Comparison of ENCODE assay signal across 15 mouse cellular contexts in genomic region chr1:170651989-170652740, GRCm38 (mm10). TPM values are rescaled to one million over a fixed set of nuclear protein-coding genes. Genes with fewer than 3 reads are reported as not detected.
A peak's percentile ranks its signal among the peaks of the same experiment; 100 is the strongest.
DNase-seq lines count a peak whose midpoint lies in the region; ATAC-seq and TF ChIP-seq lines count a peak whose summit lies in the region.
"Had no signal": no experiment of that assay in that cellular context is flagged by ENCODE, and none has a peak within 500 bp of the region (broad histone marks: within the 10 kb centered on the region; RNA-seq: fewer than 3 reads in every experiment).

No protein-coding gene starts in this region.

- 41% methylated on average over 15 of the region's 15 CpGs for WGBS in heart, embryonic 10.5 days
- 82% methylated on average over 15 of the region's 15 CpGs for WGBS in intestine, embryonic 15.5 days

- intact Hi-C loops in gastrocnemius, adult 2 months (cut with DNase I), result no loop called here

- H3K9me3 ChIP-seq in heart, embryonic 10.5 days, result no peaks in the 10 kb centered on the region
- H3K9me3 ChIP-seq in intestine, embryonic 15.5 days, result no peaks in the 10 kb centered on the region
- H3K9me3 ChIP-seq: embryonic facial prominence, embryonic 12.5 days; liver, embryonic 15.5 days; neural tube, embryonic 15.5 days had no signal

- no peaks in the 10 kb centered on the region for H3K27me3 ChIP-seq in heart, embryonic 10.5 days (ENCODE audit: insufficient read depth, poor library complexity, severe bottlenecking)
- H3K27me3 ChIP-seq in intestine, embryonic 15.5 days (replicated peaks), result no peaks in the 10 kb centered on the region
- H3K27me3 ChIP-seq: embryonic facial prominence, embryonic 12.5 days; liver, embryonic 15.5 days; neural tube, embryonic 15.5 days had no signal

- peaks cover 46% of the 10 kb centered on the region for H3K36me3 ChIP-seq in heart, embryonic 10.5 days
- H3K36me3 ChIP-seq in intestine, embryonic 15.5 days, result no peaks in the 10 kb centered on the region
- H3K36me3 ChIP-seq: embryonic facial prominence, embryonic 12.5 days; liver, embryonic 15.5 days; neural tube, embryonic 15.5 days had no signal

- TF ChIP-seq CTCF in gastrocnemius, adult 2 months (IDR thresholded peaks at IDR 0.05), result no peak

- no peak overlapping the region for H3K4me3 ChIP-seq in gastrocnemius, adult 2 months
- H3K4me3 ChIP-seq in heart, embryonic 10.5 days, result peak overlapping the region; percentile 13
- H3K4me3 ChIP-seq in intestine, embryonic 15.5 days (replicated peaks), result no peak overlapping the region
- H3K4me3 ChIP-seq: embryonic facial prominence, embryonic 12.5 days; liver, embryonic 15.5 days; neural tube, embryonic 15.5 days had no signal

- peak overlapping the region; percentile 58 for H3K27ac ChIP-seq in gastrocnemius, adult 2 months
- peak overlapping the region; percentile 91 for H3K27ac ChIP-seq in heart, embryonic 10.5 days
- no peak overlapping the region for H3K27ac ChIP-seq in intestine, embryonic 15.5 days
- H3K27ac ChIP-seq: embryonic facial prominence, embryonic 12.5 days; hindbrain, embryonic 14.5 days; liver, embryonic 15.5 days; macrophage; neural tube, embryonic 15.5 days had no signal

- ATAC-seq in intestine, embryonic 15.5 days, result no peak

- no peak overlapping the region for H3K9ac ChIP-seq in intestine, embryonic 15.5 days
- H3K9ac ChIP-seq: embryonic facial prominence, embryonic 12.5 days; hindbrain, embryonic 14.5 days; liver, embryonic 15.5 days; neural tube, embryonic 15.5 days had no signal

- no peak for DNase-seq in gastrocnemius, adult 2 months
- no peak for DNase-seq in gastrocnemius, postnatal 10 days
- peak; percentile 40 for DNase-seq in A20 (ENCODE audit: low read depth, low spot score)
- peak; percentile 82 for DNase-seq in heart, embryonic 10.5 days (ENCODE audit: low spot score)
- peak; percentile 72 for DNase-seq in heart, postnatal 4 days
- DNase-seq in frontal cortex, postnatal 36 days (ENCODE audit: low spot score in 2 of 2), result no peak
- DNase-seq in kidney, adult 18-20 months, result no peak
- DNase-seq: cerebellum, adult 9-11 months; spleen, adult 18-20 months had no signal

- no peak overlapping the region for H3K4me2 ChIP-seq in intestine, embryonic 15.5 days (replicated peaks)
- H3K4me2 ChIP-seq: embryonic facial prominence, embryonic 12.5 days; hindbrain, embryonic 14.5 days; liver, embryonic 15.5 days; neural tube, embryonic 15.5 days had no signal

- H3K4me1 ChIP-seq in heart, embryonic 10.5 days, result peaks cover 49% of the 10 kb centered on the region
- peaks cover 2% of the 10 kb centered on the region; the same call in 1 of the 2 replicates for H3K4me1 ChIP-seq in intestine, embryonic 15.5 days (replicated peaks)
- H3K4me1 ChIP-seq: embryonic facial prominence, embryonic 12.5 days had no signal

RNA-seq across cellular contexts. Expression of gene Olfml2b, which starts 7.8 kb away (rescaled TPM):
- 1 to 10 TPM; 2.9 to 6.6 TPM for total RNA-seq in gastrocnemius, adult 2 months (2021)
- 10 to 100 TPM; 54.3 to 69.6 TPM for total RNA-seq in gastrocnemius, postnatal 10 days (2021)
- polyA plus RNA-seq in heart, embryonic 10.5 days (2016; fragmentation: Nextera tagmentation; extraction: Ambion mirVana), result 31.4 and 51.0 TPM in 2 replicates
- 10 to 100 TPM; 53.6 to 56.8 TPM for total RNA-seq in heart, postnatal 4 days (2021)
- polyA plus RNA-seq in intestine, embryonic 15.5 days (2015; fragmentation: Nextera tagmentation; extraction: Ambion mirVana), result 19.8 and 20.4 TPM in 2 replicates

Comparison
In these comparisons a context has a peak if more than half of its experiments do, and no peak if none do; other contexts are left out.
1. RNA of gene Olfml2b, which starts 7.8 kb away (total RNA-seq): 54.3 to 69.6 TPM in gastrocnemius, postnatal 10 days and 53.6 to 56.8 TPM in heart, postnatal 4 days; 2.9 to 6.6 TPM in gastrocnemius, adult 2 months; every median in the first group is over 4 times any median in the second.
2. DNase-seq: peak in A20 (single experiment), heart, embryonic 10.5 days (single experiment) and heart, postnatal 4 days (single experiment); none in gastrocnemius, adult 2 months (single experiment), gastrocnemius, postnatal 10 days (single experiment), frontal cortex, postnatal 36 days (0 of 2) and kidney, adult 18-20 months (single experiment).